Mouse (Mus musculus) layer of hippocampus, adult 18-20 months (tissue): ENCODE data around the gene Chil5. TPM values are rescaled to one million over a fixed set of nuclear protein-coding genes. Genes with fewer than 3 reads are reported as not detected.
"Not testable (repeated sequence)": the region's sequence is repeated elsewhere in the genome, so short reads cannot be mapped to it uniquely, and the experiment has no call there.

Source experiments
- DNase-seq, 2 experiments: peaks; one replicate each; pipeline ENCODE4 v3.0.0; 2022; ENCODE audit warnings: low spot score in 2 of 2
- long read RNA-seq: library from polyadenylated mRNA; stranded (forward); transcript quantifications from one replicate; pipeline ENCODE4 v2.0.0, GENCODE M21; 2021
- total RNA-seq, 2 experiments: library from RNA; stranded (reverse); gene quantifications; 2 replicates each; pipeline ENCODE4 v1.2.3; 2021

Chil5 gene
- not detected for total RNA-seq
- long read RNA-seq, result 0 reads

GRCm38 (mm10) chr3:106032781-106033180, at the start of gene Chil5:
Gene Chil5 (minus strand): TSS chr3:106032814.
- no peak for DNase-seq

GRCm38 (mm10) chr3:106074824-106075223, 42.2 kb upstream of the Chil5 start:
- no peak for DNase-seq

GRCm38 (mm10) chr3:106070994-106071393, 38.4 kb upstream of the Chil5 start:
- DNase-seq, result no peak

- not testable (repeated sequence) for DNase-seq
These were observed 35.1 kb upstream of the Chil5 start for GRCm38 (mm10) chr3:106067707-106068106.

GRCm38 (mm10) chr3:106057966-106058365, 25.4 kb upstream of the Chil5 start:
- no peak for DNase-seq

- DNase-seq, result no peak
These were observed 19.3 kb upstream of the Chil5 start for GRCm38 (mm10) chr3:106051896-106052295.

GRCm38 (mm10) chr3:106040306-106040705, 7.7 kb upstream of the Chil5 start:
- DNase-seq, result no peak

- DNase-seq, result no peak
These were observed 8.5 kb downstream of the Chil5 start for GRCm38 (mm10) chr3:106024135-106024534.

- peak in 1 of 2 experiments; percentile 48 for DNase-seq
These were observed 10.8 kb downstream of the Chil5 start for GRCm38 (mm10) chr3:106021840-106022239.

GRCm38 (mm10) chr3:106014546-106014945, 18.1 kb downstream of the Chil5 start, which contains the start of gene Pifo:
Gene Pifo (minus strand): TSS chr3:106014646.
- no peak for DNase-seq

- not testable (repeated sequence) for DNase-seq
These were observed 29.3 kb downstream of the Chil5 start for GRCm38 (mm10) chr3:106003360-106003759.

- DNase-seq, result peak; percentile 26 to 40
These were observed 30.9 kb downstream of the Chil5 start for GRCm38 (mm10) chr3:106001416-106002370.

GRCm38 (mm10) chr3:106000707-106001375, 31.8 kb downstream of the Chil5 start:
- no peak for DNase-seq

GRCm38 (mm10) chr3:105994730-105995129, 37.9 kb downstream of the Chil5 start:
- no peak for DNase-seq

GRCm38 (mm10) chr3:105991653-105992283, 40.8 kb downstream of the Chil5 start:
- DNase-seq, result peak; percentile 34 to 80

GRCm38 (mm10) chr3:105989611-105990010, 43.0 kb downstream of the Chil5 start:
- not testable (repeated sequence) for DNase-seq

GRCm38 (mm10) chr3:105974174-105974573, 58.4 kb downstream of the Chil5 start:
- no peak for DNase-seq

- no peak for DNase-seq
These were observed 59.2 kb downstream of the Chil5 start, which contains the start of gene Ovgp1 for GRCm38 (mm10) chr3:105973411-105973810. Gene Ovgp1 (plus strand): TSS chr3:105973711.

GRCm38 (mm10) chr3:105971831-105972446, 60.7 kb downstream of the Chil5 start:
- no peak for DNase-seq
